Mouse (Mus musculus): ENCODE measurements around the gene Phactr1. TPM values are rescaled to one million over a fixed set of nuclear protein-coding genes. Genes with fewer than 3 reads are reported as not detected.

Phactr1 gene
- total and polyA plus RNA-seq, 2 experiments from 2014 or later = 84.5 to 106 TPM

GRCm38 (mm10) chr13:42961561-42961960 is 281.1 kb downstream of the Phactr1 start:
- ATAC-seq = no peak
- 91% methylated on average over 4 of the region's 4 CpGs for WGBS
- no peak overlapping the region for H3K4me3 ChIP-seq (ENCODE audit: low read depth, low read length)

GRCm38 (mm10) chr13:42968537-42968936 is 288.1 kb downstream of the Phactr1 start:
- 84% methylated on average over 4 of the region's 4 CpGs for WGBS
- no peak for TF ChIP-seq CTCF (IDR thresholded peaks at IDR 0.05; ENCODE audit: low read depth)
- no peak for DNase-seq
- H3K27me3 ChIP-seq (ENCODE audit: insufficient read depth, low read length) = no peaks in the 10 kb centered on the region
- H3K4me1 ChIP-seq (ENCODE audit: insufficient read depth) = no peaks in the 10 kb centered on the region
- ATAC-seq = no peak
- no peaks in the 10 kb centered on the region for H3K36me3 ChIP-seq (ENCODE audit: insufficient read depth)
- H3K9me3 ChIP-seq (ENCODE audit: low read length) = no peaks in the 10 kb centered on the region
- H3K27ac ChIP-seq (ENCODE audit: low read depth, low read length) = no peak overlapping the region
- H3K4me3 ChIP-seq (ENCODE audit: low read depth, low read length) = no peak overlapping the region
- no peak overlapping the region for H3K4me2 ChIP-seq (ENCODE audit: low read depth)
- H3K9ac ChIP-seq = no peak overlapping the region

More at GRCm38 (mm10) chr13:42961561-42961960, 281.1 kb downstream of the Phactr1 start:
- H3K4me2 ChIP-seq (ENCODE audit: low read depth) = no peak overlapping the region
- H3K36me3 ChIP-seq (ENCODE audit: insufficient read depth) = no peaks in the 10 kb centered on the region
- no peaks in the 10 kb centered on the region for H3K27me3 ChIP-seq (ENCODE audit: insufficient read depth, low read length)
- no peaks in the 10 kb centered on the region for H3K9me3 ChIP-seq (ENCODE audit: low read length)
- no peak overlapping the region for H3K27ac ChIP-seq (ENCODE audit: low read depth, low read length)
- H3K9ac ChIP-seq = no peak overlapping the region
- 0 out of 2 replicates have a peak, but pooled peaks cover 1% of the 10 kb centered on the region for H3K4me1 ChIP-seq (ENCODE audit: insufficient read depth)
- DNase-seq = no peak
- no peak for TF ChIP-seq CTCF (IDR thresholded peaks at IDR 0.05; ENCODE audit: low read depth)

GRCm38 (mm10) chr13:42973561-42973960 is 293.1 kb downstream of the Phactr1 start:
- no peak for DNase-seq
- no peak overlapping the region for H3K4me3 ChIP-seq (ENCODE audit: low read depth, low read length)
- H3K27me3 ChIP-seq (ENCODE audit: insufficient read depth, low read length) = no peaks in the 10 kb centered on the region
- H3K9ac ChIP-seq = no peak overlapping the region
- 0 out of 2 replicates have a peak, but pooled peaks have one; percentile 25 for ATAC-seq
- WGBS = 68% methylated on average over 3 of the region's 3 CpGs
- H3K36me3 ChIP-seq (ENCODE audit: insufficient read depth) = no peaks in the 10 kb centered on the region
- H3K27ac ChIP-seq (ENCODE audit: low read depth, low read length) = no peak overlapping the region
- H3K4me1 ChIP-seq (ENCODE audit: insufficient read depth) = no peaks in the 10 kb centered on the region
- no peaks in the 10 kb centered on the region for H3K9me3 ChIP-seq (ENCODE audit: low read length)
- H3K4me2 ChIP-seq (ENCODE audit: low read depth) = no peak overlapping the region
- no peak for TF ChIP-seq CTCF (IDR thresholded peaks at IDR 0.05; ENCODE audit: low read depth)

DNA sequence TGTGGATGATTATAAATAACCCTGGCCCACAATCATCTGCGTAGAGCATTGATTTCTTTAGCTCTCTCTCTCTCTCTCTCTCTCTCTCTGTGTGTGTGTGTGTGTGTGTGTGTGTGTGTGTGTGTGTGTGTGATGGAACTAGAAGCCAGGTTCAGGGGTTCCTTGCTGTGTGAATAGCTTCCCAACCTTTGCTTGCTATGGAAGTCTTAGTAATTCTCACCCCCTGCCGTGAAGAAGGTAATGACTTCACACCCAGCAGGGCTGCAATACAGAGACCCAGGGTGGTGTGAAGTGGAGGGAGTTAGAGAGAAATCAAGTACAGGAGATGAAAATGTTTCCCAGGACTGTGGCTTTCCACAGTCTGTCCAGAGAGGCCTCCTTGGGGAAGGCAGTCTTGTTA is 293.5 kb downstream of the Phactr1 start:
- Histone ChIP-seq H3K36me3 (ENCODE audit: insufficient read depth) (no peaks in the 10 kb centered on the region), H3K9me3 (ENCODE audit: low read length) (no peaks in the 10 kb centered on the region), H3K4me3 (ENCODE audit: low read depth, low read length) (no peak overlapping the region), H3K27ac (ENCODE audit: low read depth, low read length) (no peak overlapping the region), H3K9ac (no peak overlapping the region), H3K27me3 (ENCODE audit: insufficient read depth, low read length) (no peaks in the 10 kb centered on the region), H3K4me2 (ENCODE audit: low read depth) (no peak overlapping the region), H3K4me1 (ENCODE audit: insufficient read depth) (no peaks in the 10 kb centered on the region)
- ATAC-seq (0 out of 2 replicates have a peak, but pooled peaks have one; percentile 10), DNase-seq (no peak)
- no peak for TF ChIP-seq CTCF (IDR thresholded peaks at IDR 0.05; ENCODE audit: low read depth)
- 48% methylated on average over 2 of the region's 2 CpGs for WGBS

DNA sequence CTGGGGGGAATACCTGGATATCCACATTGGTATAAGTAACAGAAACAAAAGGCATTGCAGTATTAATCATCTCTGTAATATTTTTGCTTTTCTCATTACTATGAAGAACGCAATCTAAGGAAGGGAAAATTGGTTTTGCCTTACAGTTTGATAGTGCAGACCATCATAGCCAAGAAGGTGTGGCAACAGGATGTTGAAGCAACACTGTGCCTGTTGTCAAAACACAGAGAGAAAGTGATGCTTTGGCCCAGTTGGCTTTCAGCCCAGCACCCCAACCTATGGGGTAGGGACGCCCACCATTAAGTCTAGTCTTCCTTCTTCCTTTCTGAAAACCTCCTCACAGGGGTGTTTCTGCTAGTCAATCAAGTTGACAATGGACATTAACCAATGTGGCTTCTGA is 294.1 kb downstream of the Phactr1 start:
- H3K27me3 ChIP-seq (ENCODE audit: insufficient read depth, low read length) = no peaks in the 10 kb centered on the region
- H3K4me1 ChIP-seq (ENCODE audit: insufficient read depth) = no peaks in the 10 kb centered on the region
- no peak for TF ChIP-seq CTCF (IDR thresholded peaks at IDR 0.05; ENCODE audit: low read depth)
- H3K36me3 ChIP-seq (ENCODE audit: insufficient read depth) = no peaks in the 10 kb centered on the region
- no peak overlapping the region for H3K4me3 ChIP-seq (ENCODE audit: low read depth, low read length)
- WGBS = 84% methylated on average over 2 of the region's 2 CpGs
- H3K4me2 ChIP-seq (ENCODE audit: low read depth) = no peak overlapping the region
- H3K27ac ChIP-seq (ENCODE audit: low read depth, low read length) = no peak overlapping the region
- no peak for ATAC-seq
- H3K9me3 ChIP-seq (ENCODE audit: low read length) = no peaks in the 10 kb centered on the region
- no peak for DNase-seq
- H3K9ac ChIP-seq = no peak overlapping the region

- Histone ChIP-seq H3K27me3 (ENCODE audit: insufficient read depth, low read length) (no peaks in the 10 kb centered on the region), H3K9me3 (ENCODE audit: low read length) (no peaks in the 10 kb centered on the region), H3K4me3 (ENCODE audit: low read depth, low read length) (no peak overlapping the region), H3K27ac (ENCODE audit: low read depth, low read length) (no peak overlapping the region), H3K4me2 (ENCODE audit: low read depth) (no peak overlapping the region), H3K9ac (no peak overlapping the region), H3K36me3 (ENCODE audit: insufficient read depth) (no peaks in the 10 kb centered on the region), H3K4me1 (ENCODE audit: insufficient read depth) (no peaks in the 10 kb centered on the region)
- ATAC-seq = no peak
- WGBS = 88% methylated on average over 3 of the region's 3 CpGs
- no peak for DNase-seq
- TF ChIP-seq CTCF (IDR thresholded peaks at IDR 0.05; ENCODE audit: low read depth) = no peak
Measured at GRCm38 (mm10) chr13:42976144-42976543, 295.7 kb downstream of the Phactr1 start.

- TF ChIP-seq CTCF (IDR thresholded peaks at IDR 0.05; ENCODE audit: low read depth) = no peak
- no peaks in the 10 kb centered on the region for H3K4me1 ChIP-seq (ENCODE audit: insufficient read depth)
- WGBS = 24% methylated on average over 5 of the region's 5 CpGs
- no peak overlapping the region for H3K4me2 ChIP-seq (ENCODE audit: low read depth)
- H3K9me3 ChIP-seq (ENCODE audit: low read length) = no peaks in the 10 kb centered on the region
- no peaks in the 10 kb centered on the region for H3K27me3 ChIP-seq (ENCODE audit: insufficient read depth, low read length)
- no peak overlapping the region for H3K4me3 ChIP-seq (ENCODE audit: low read depth, low read length)
- no peak overlapping the region for H3K27ac ChIP-seq (ENCODE audit: low read depth, low read length)
- peak; percentile 61 for ATAC-seq
- H3K9ac ChIP-seq = no peak overlapping the region
- H3K36me3 ChIP-seq (ENCODE audit: insufficient read depth) = no peaks in the 10 kb centered on the region
- no peak for DNase-seq
Measured at GRCm38 (mm10) chr13:42976967-42977366, 296.5 kb downstream of the Phactr1 start.
